Mouse (Mus musculus) CH12.LX (cell line): ENCODE measurements around the gene Entpd7. TPM values are rescaled to one million over a fixed set of nuclear protein-coding genes. Genes with fewer than 3 reads are reported as not detected.

Experiments used
- DNase-seq: peaks from one replicate; pipeline ENCODE4 v3.0.0-alpha.2; 2013; ENCODE audit errors: extremely low read depth
- H3K27ac ChIP-seq: 2 replicates; pipeline ENCODE4 v1.5.1; 2012; ENCODE audit warnings: low read depth, mild to moderate bottlenecking, control low read depth, moderate library complexity; ENCODE audit not compliant: insufficient read depth
- H3K27me3 ChIP-seq: replicated peaks from 2 replicates; pipeline ENCODE3; 2012; ENCODE audit warnings: inconsistent platforms
- H3K36me3 ChIP-seq, 2 experiments: replicated peaks in 1 of 2; 2 replicates each; pipeline versions ENCODE3 to v1.6.1; 2012; ENCODE audit warnings: inconsistent platforms in 1 of 2, low read length in 1 of 2, mild to moderate bottlenecking in 1 of 2, mixed read lengths in 1 of 2, moderate library complexity in 1 of 2; ENCODE audit not compliant: control insufficient read depth in 1 of 2, insufficient read depth in 1 of 2
- H3K4me1 ChIP-seq, 2 experiments: 2 replicates each; pipeline ENCODE4 v1.6.1; 2012; ENCODE audit warnings: inconsistent platforms in 1 of 2, moderate library complexity in 1 of 2; ENCODE audit not compliant: insufficient read depth in 2 of 2, control insufficient read depth in 1 of 2
- H3K4me2 ChIP-seq: 2 replicates; pipeline ENCODE4 v1.6.1; 2012; ENCODE audit warnings: low read depth, mild to moderate bottlenecking, control low read depth; ENCODE audit not compliant: poor library complexity, insufficient read depth, severe bottlenecking
- H3K4me3 ChIP-seq, 3 experiments: fragments of 150-350 bp in 1 of 3; sonication (generic) in 1 of 3; replicated peaks in 1 of 3; 2 replicates each; pipeline versions ENCODE3 to v1.5.1; 2011 to 2012; ENCODE audit warnings: low read depth in 2 of 3, low read length in 2 of 3, mild to moderate bottlenecking in 2 of 3, moderate library complexity in 2 of 3, control low read depth in 1 of 3, improper control_type of control experiment in 1 of 3, inconsistent platforms in 1 of 3, mixed read lengths in 1 of 3; ENCODE audit not compliant: poor library complexity in 1 of 3
- H3K79me2 ChIP-seq: replicated peaks from 2 replicates; pipeline ENCODE4 v1.6.1; 2012; ENCODE audit warnings: mild to moderate bottlenecking, moderate library complexity; ENCODE audit not compliant: control insufficient read depth, poor library complexity, insufficient read depth, severe bottlenecking; ENCODE audit errors: extremely low read depth
- H3K9ac ChIP-seq: 2 replicates; pipeline ENCODE4 v1.6.1; 2012; ENCODE audit warnings: low read depth, mild to moderate bottlenecking, control low read depth, moderate library complexity; ENCODE audit not compliant: insufficient read depth
- H3K9me3 ChIP-seq: replicated peaks from 2 replicates; pipeline ENCODE3; 2012; ENCODE audit warnings: low read length, inconsistent platforms, mixed read lengths
- BHLHE40 ChIP-seq: IDR thresholded peaks from 2 replicates; pipeline ENCODE4 v1.6.1; 2011; ENCODE audit warnings: mild to moderate bottlenecking, low read depth, low read length, improper control_type of control experiment
- CHD1 ChIP-seq: IDR thresholded peaks from 2 replicates; pipeline ENCODE4 v1.6.1; 2012; ENCODE audit warnings: low read depth, low read length, improper control_type of control experiment, inconsistent platforms
- CHD2 ChIP-seq: IDR thresholded peaks from 2 replicates; pipeline ENCODE4 v1.6.1; 2011; ENCODE audit warnings: low read length, improper control_type of control experiment
- CTCF ChIP-seq, 2 experiments: IDR thresholded peaks in 1 of 2; conservative IDR thresholded peaks in 1 of 2; 2 replicates each; pipeline ENCODE4 v1.5.1; 2011 to 2012; ENCODE audit warnings: low read depth in 2 of 2, low read length in 2 of 2, improper control_type of control experiment in 1 of 2, inconsistent platforms in 1 of 2, mild to moderate bottlenecking in 1 of 2, moderate library complexity in 1 of 2
- ELF1 ChIP-seq: IDR thresholded peaks from 2 replicates; pipeline ENCODE4 v1.6.1; 2014; ENCODE audit warnings: low read depth, mild to moderate bottlenecking, inconsistent platforms, low read length, improper control_type of control experiment
- GABPA ChIP-seq: IDR thresholded peaks from 2 replicates; pipeline ENCODE4 v1.6.1; 2012; ENCODE audit warnings: low read depth, low read length, improper control_type of control experiment, inconsistent platforms; ENCODE audit not compliant: insufficient replicate concordance
- HCFC1 ChIP-seq: IDR thresholded peaks from 2 replicates; pipeline ENCODE4 v1.6.1; 2012; ENCODE audit warnings: low read depth, mild to moderate bottlenecking, inconsistent platforms, low read length, improper control_type of control experiment
- IRF4 ChIP-seq: IDR thresholded peaks from 2 replicates; pipeline ENCODE4 v1.6.1; 2014; ENCODE audit warnings: low read depth, mild to moderate bottlenecking, inconsistent platforms, low read length, improper control_type of control experiment
- JUN ChIP-seq: IDR thresholded peaks from 2 replicates; pipeline ENCODE4 v1.6.1; 2011; ENCODE audit warnings: low read depth, mild to moderate bottlenecking, low read length, improper control_type of control experiment, moderate library complexity; ENCODE audit not compliant: insufficient read depth
- JUND ChIP-seq: conservative IDR thresholded peaks from 2 replicates; pipeline ENCODE4 v1.6.1; 2011; ENCODE audit warnings: low read depth, low read length, improper control_type of control experiment
- KAT2A ChIP-seq: IDR thresholded peaks from 2 replicates; pipeline ENCODE4 v1.6.1; 2012; ENCODE audit warnings: low read length, improper control_type of control experiment, inconsistent platforms; ENCODE audit not compliant: insufficient replicate concordance
- MAX ChIP-seq: IDR thresholded peaks from 2 replicates; pipeline ENCODE4 v1.6.1; 2011; ENCODE audit warnings: low read length, improper control_type of control experiment
- MEF2A ChIP-seq: IDR thresholded peaks from 2 replicates; pipeline ENCODE4 v1.6.1; 2014; ENCODE audit warnings: low read depth, mild to moderate bottlenecking, inconsistent platforms, low read length, improper control_type of control experiment, borderline replicate concordance
- MYC ChIP-seq: IDR thresholded peaks from 2 replicates; pipeline ENCODE4 v1.6.1; 2011; ENCODE audit warnings: low read depth, mild to moderate bottlenecking, improper control_type of control experiment, low read length
- PAX5 ChIP-seq: IDR thresholded peaks from 2 replicates; pipeline ENCODE4 v1.6.1; 2012; ENCODE audit warnings: low read length, inconsistent platforms, mixed read lengths
- POLR2A ChIP-seq: IDR thresholded peaks from 2 replicates; pipeline ENCODE4 v1.6.1; 2011; ENCODE audit warnings: low read depth, mild to moderate bottlenecking, improper control_type of control experiment, low read length
- POLR2AphosphoS2 ChIP-seq: IDR thresholded peaks from 2 replicates; pipeline ENCODE4 v1.6.1; 2011; ENCODE audit warnings: low read depth, low read length, improper control_type of control experiment
- RAD21 ChIP-seq: IDR thresholded peaks from 2 replicates; pipeline ENCODE4 v1.6.1; 2011; ENCODE audit warnings: low read depth, mild to moderate bottlenecking, low read length, improper control_type of control experiment, moderate library complexity
- RCOR1 ChIP-seq: conservative IDR thresholded peaks from 2 replicates; pipeline ENCODE4 v1.6.1; 2012; ENCODE audit warnings: low read depth, mild to moderate bottlenecking, inconsistent platforms, low read length, improper control_type of control experiment
- SMC3 ChIP-seq: IDR thresholded peaks from 2 replicates; pipeline ENCODE4 v1.6.1; 2011; ENCODE audit warnings: low read depth, low read length, improper control_type of control experiment
- TBP ChIP-seq: conservative IDR thresholded peaks from 2 replicates; pipeline ENCODE4 v1.6.1; 2011; ENCODE audit warnings: low read depth, low read length, improper control_type of control experiment
- USF1 ChIP-seq: IDR thresholded peaks from 2 replicates; pipeline ENCODE4 v1.6.1; 2014; ENCODE audit warnings: low read depth, mild to moderate bottlenecking, inconsistent platforms, low read length, improper control_type of control experiment
- USF2 ChIP-seq: conservative IDR thresholded peaks from 2 replicates; pipeline ENCODE4 v1.6.1; 2011; ENCODE audit warnings: low read depth, low read length, improper control_type of control experiment
- ZKSCAN1 ChIP-seq: IDR thresholded peaks from 2 replicates; pipeline ENCODE4 v1.6.1; 2012; ENCODE audit warnings: low read depth, inconsistent platforms, low read length, improper control_type of control experiment, borderline replicate concordance
- ZMIZ1 ChIP-seq: IDR thresholded peaks from 2 replicates; pipeline ENCODE4 v1.6.1; 2012; ENCODE audit warnings: low read depth, mild to moderate bottlenecking, inconsistent platforms, low read length, improper control_type of control experiment
- dilution Hi-C: fragments of 300-500 bp; cut with MboI; formaldehyde crosslinking; loops from 2 replicates; pipeline ENCODE4 v1.14.3; 2020; ENCODE audit warnings: low sequenced_read_pairs; ENCODE audit not compliant: extremely low pct_unique_long_range_greater_than_20kb, extremely low pct_ligation_motif_present
- in situ Hi-C: fragments of 300-500 bp; cut with MboI; formaldehyde crosslinking; loops from 3 replicates; pipeline ENCODE4 v1.14.3; 2019; ENCODE audit warnings: low sequenced_read_pairs, low pct_ligation_motif_present, low pct_unique_long_range_greater_than_20kb, mixed read lengths
- polyA plus RNA-seq: library from polyadenylated mRNA; unstranded; fragments of >175 nt; gene quantifications from 2 replicates; pipeline ENCODE4 v1.2.1, GENCODE M21; 2012; ENCODE audit warnings: low read depth; ENCODE audit not compliant: insufficient read length
- total RNA-seq, 2 experiments: library from RNA; depleted of rRNA; stranded (reverse); fragments of 300-350 nt in 1 of 2; fragments of >200 nt in 1 of 2; gene quantifications; 2 replicates each; pipeline ENCODE4 v1.2.3; 2012 to 2014

Gene Entpd7
- total and polyA plus RNA-seq, 3 experiments: 2.7 to 6.0 (median 4.0) TPM

DNA sequence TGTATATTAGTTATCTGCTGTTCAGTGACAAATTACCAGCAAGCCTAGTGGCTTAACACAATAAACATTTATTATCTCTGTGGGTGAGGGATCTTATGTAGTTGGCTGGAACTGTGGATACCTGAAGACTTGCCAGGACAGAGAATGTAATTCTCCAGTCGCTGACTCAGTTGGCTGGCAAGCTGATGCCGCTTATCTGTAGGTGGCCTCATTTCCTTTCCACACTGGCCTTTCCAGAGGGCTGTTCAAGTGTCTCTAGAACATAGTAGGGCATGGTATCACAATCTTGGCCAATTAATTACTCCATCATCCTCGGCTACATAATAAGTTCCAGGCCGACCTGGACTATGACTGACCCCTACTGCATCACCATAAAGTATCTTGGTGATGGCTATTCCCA is 7.9 kb upstream of the Entpd7 start:
- TF ChIP-seq HCFC1 (no peak), TBP (no peak), CHD2 (no peak), USF2 (no peak), SMC3 (no peak), ELF1 (no peak), MAX (no peak)
- TF ChIP-seq, all 38 proteins: peak for 0
- no peak for DNase-seq
- H3K79me2 ChIP-seq: no peaks in the 10 kb centered on the region
- H3K27ac ChIP-seq: no peak overlapping the region
- H3K9ac ChIP-seq: no peak overlapping the region
- H3K4me1 ChIP-seq: peaks cover 9 to 35% of the 10 kb centered on the region in 2 experiments; a peak in 3 of 4 replicates
- dilution Hi-C loops (no loop called here), in situ Hi-C loops (no loop called here)
- H3K4me3 ChIP-seq: no peak overlapping the region
- H3K27me3 ChIP-seq: no peaks in the 10 kb centered on the region
- no peaks in the 10 kb centered on the region for H3K9me3 ChIP-seq
- H3K36me3 ChIP-seq: no peaks in the 10 kb centered on the region
- H3K4me2 ChIP-seq: no peak overlapping the region

DNA sequence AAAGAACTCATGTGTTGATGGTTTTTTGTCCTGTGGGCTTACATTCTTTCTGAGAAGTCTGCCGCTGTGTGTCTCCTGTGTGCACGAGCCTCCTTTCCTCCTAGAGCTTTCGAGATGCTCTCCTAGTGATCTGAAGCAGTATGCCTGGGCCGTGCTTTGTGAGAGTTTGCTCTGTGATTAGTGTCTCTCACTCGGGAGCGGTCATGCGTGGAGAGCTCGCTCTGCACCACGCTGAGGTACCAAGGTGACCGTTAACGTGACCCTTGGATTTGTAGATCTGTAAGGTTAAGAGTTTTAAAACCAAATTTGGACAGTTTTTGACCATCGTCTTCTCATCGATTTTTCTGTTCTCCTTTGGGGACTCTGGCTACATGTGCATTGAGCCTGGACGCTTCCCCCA is 3.3 kb downstream of the Entpd7 start:
- TF ChIP-seq ZMIZ1: no peak
- no peak for TF ChIP-seq BHLHE40
- no peak for TF ChIP-seq RAD21
- no peak for TF ChIP-seq PAX5
- TF ChIP-seq TBP: no peak
- no peak for TF ChIP-seq KAT2A
- TF ChIP-seq ELF1: no peak
- TF ChIP-seq JUND: no peak
- in situ Hi-C loops (no loop called here), dilution Hi-C loops (no loop called here)
- H3K4me1 ChIP-seq: peaks cover 0 to 21% of the 10 kb centered on the region in 2 experiments; a peak in 1 of 4 replicates
- no peak for DNase-seq
- no peak overlapping the region for H3K9ac ChIP-seq
- no peak overlapping the region for H3K27ac ChIP-seq
- peaks cover 2 to 28% of the 10 kb centered on the region in 2 experiments for H3K36me3 ChIP-seq
- H3K27me3 ChIP-seq: no peaks in the 10 kb centered on the region
- H3K4me2 ChIP-seq: no peak overlapping the region
- H3K79me2 ChIP-seq: no peaks in the 10 kb centered on the region
- no peak overlapping the region for H3K4me3 ChIP-seq
- H3K9me3 ChIP-seq: no peaks in the 10 kb centered on the region

DNA sequence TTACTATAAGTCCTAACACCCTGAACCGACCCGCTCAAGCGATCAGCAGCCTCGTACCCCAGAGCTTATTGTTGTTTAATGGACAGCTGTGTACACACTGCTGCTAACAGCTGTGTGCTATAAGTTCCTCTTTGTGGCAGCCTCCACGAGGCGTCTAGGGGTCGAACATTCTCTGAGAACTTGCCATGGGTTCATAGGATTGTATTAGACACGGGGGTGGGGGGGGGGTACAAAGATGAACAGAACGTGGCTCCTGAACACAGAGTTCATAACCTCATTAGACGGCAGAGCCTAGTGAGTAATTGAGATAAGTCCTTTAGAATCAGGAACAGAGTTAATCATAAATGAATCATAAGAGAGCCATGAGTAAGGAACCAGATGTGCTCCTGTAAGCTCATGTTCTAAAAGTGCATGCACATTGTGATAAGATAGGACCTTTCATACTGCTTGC is 6.1 kb downstream of the Entpd7 start:
- TF ChIP-seq KAT2A (no peak), CTCF (conservative IDR thresholded peaks at IDR 0.05 in 1 of 2, IDR thresholded peaks at IDR 0.05 in 1 of 2; ENCODE audit: low read depth in 2 of 2, low read length in 2 of 2) (no peak), CHD1 (no peak), RCOR1 (no peak), GABPA (no peak), MYC (no peak), POLR2AphosphoS2 (no peak), ZMIZ1 (no peak), USF1 (no peak), IRF4 (no peak), JUN (no peak), BHLHE40 (no peak), POLR2A (no peak), MEF2A (no peak), CHD2 (no peak), ZKSCAN1 (no peak), PAX5 (no peak)
- TF ChIP-seq, all 38 proteins: peak for 0
- no peak for DNase-seq
- Histone ChIP-seq H3K79me2 (no peaks in the 10 kb centered on the region), H3K36me3 (peaks cover 10 to 53% of the 10 kb centered on the region in 2 experiments), H3K4me3 (no peak overlapping the region), H3K27ac (no peak overlapping the region), H3K4me2 (no peak overlapping the region), H3K9ac (no peak overlapping the region), H3K9me3 (no peaks in the 10 kb centered on the region), H3K27me3 (no peaks in the 10 kb centered on the region), H3K4me1 (peaks cover 0 to 12% of the 10 kb centered on the region in 2 experiments; a peak in 1 of 4 replicates)
- dilution Hi-C loops (no loop called here), in situ Hi-C loops (no loop called here)
